In genomic region chr2:166487688-166488087, GRCm38 (mm10) we compare ENCODE assay signal across 9 mouse cellular contexts.
DNase-seq lines count a peak whose midpoint lies in the region; ATAC-seq lines count a peak whose summit lies in the region.
"Had no signal": no experiment of that assay in that cellular context is flagged by ENCODE, and none has a peak within 500 bp of the region (broad histone marks: within the 10 kb centered on the region; RNA-seq: fewer than 3 reads in every experiment).

No protein-coding gene starts in this region.

- H3K27ac ChIP-seq in heart, embryonic 16.5 days (ENCODE audit: low read length) = no peak overlapping the region
- no peak overlapping the region for H3K27ac ChIP-seq in neural tube, embryonic 11.5 days (ENCODE audit: low read depth, low read length)
- no peak overlapping the region for H3K27ac ChIP-seq in neural tube, embryonic 15.5 days (replicated peaks)
- 0 out of 2 replicates have a peak overlapping the region, but pooled peaks have one; percentile 14 for H3K27ac ChIP-seq in limb, embryonic 11.5 days (replicated peaks; ENCODE audit: low read depth, low read length)

- H3K4me3 ChIP-seq in heart, embryonic 16.5 days (ENCODE audit: low read length) = no peak overlapping the region
- H3K4me3 ChIP-seq in neural tube, embryonic 11.5 days (ENCODE audit: low read depth, low read length) = no peak overlapping the region
- no peak overlapping the region for H3K4me3 ChIP-seq in neural tube, embryonic 15.5 days (replicated peaks)
- H3K4me3 ChIP-seq in limb, embryonic 11.5 days (ENCODE audit: low read depth, low read length) = no peak overlapping the region

- peaks cover 26% of the 10 kb centered on the region for H3K4me1 ChIP-seq in heart, embryonic 16.5 days (ENCODE audit: control insufficient read depth, insufficient read depth, low read length)
- peaks cover 54% of the 10 kb centered on the region for H3K4me1 ChIP-seq in neural tube, embryonic 11.5 days (ENCODE audit: control insufficient read depth, insufficient read depth, low read length)
- peaks cover 31% of the 10 kb centered on the region for H3K4me1 ChIP-seq in neural tube, embryonic 15.5 days
- H3K4me1 ChIP-seq in limb, embryonic 11.5 days (ENCODE audit: control insufficient read depth, insufficient read depth, low read length) = peaks cover 34% of the 10 kb centered on the region

- WGBS in heart, embryonic 16.5 days = 79% methylated on average over 15 of the region's 15 CpGs
- 88% methylated on average over 15 of the region's 15 CpGs for WGBS in neural tube, embryonic 11.5 days
- 79% methylated on average over 15 of the region's 15 CpGs for WGBS in neural tube, embryonic 15.5 days
- WGBS in limb, embryonic 11.5 days = 93% methylated on average over 15 of the region's 15 CpGs

- no peaks in the 10 kb centered on the region for H3K27me3 ChIP-seq in heart, embryonic 16.5 days (ENCODE audit: control insufficient read depth, insufficient read depth, low read length)
- H3K27me3 ChIP-seq in neural tube, embryonic 11.5 days (ENCODE audit: control insufficient read depth, insufficient read depth, low read length) = no peaks in the 10 kb centered on the region
- no peaks in the 10 kb centered on the region for H3K27me3 ChIP-seq in neural tube, embryonic 15.5 days (replicated peaks)
- H3K27me3 ChIP-seq in limb, embryonic 11.5 days (ENCODE audit: control insufficient read depth, insufficient read depth, low read length) = no peaks in the 10 kb centered on the region

- H3K36me3 ChIP-seq in heart, embryonic 16.5 days (ENCODE audit: control insufficient read depth, insufficient read depth) = no peaks in the 10 kb centered on the region
- no peaks in the 10 kb centered on the region for H3K36me3 ChIP-seq in neural tube, embryonic 11.5 days (ENCODE audit: control insufficient read depth, insufficient read depth, low read length)
- no peaks in the 10 kb centered on the region for H3K36me3 ChIP-seq in neural tube, embryonic 15.5 days
- no peaks in the 10 kb centered on the region for H3K36me3 ChIP-seq in limb, embryonic 11.5 days (ENCODE audit: control insufficient read depth, insufficient read depth, low read length)
- H3K36me3 ChIP-seq: G1E had no signal

- intact Hi-C loops in heart, postnatal 25 days (cut with DNase I) = no loop called here

- no peaks in the 10 kb centered on the region for H3K9me3 ChIP-seq in heart, embryonic 16.5 days (replicated peaks; ENCODE audit: control insufficient read depth, low read length)
- H3K9me3 ChIP-seq in neural tube, embryonic 11.5 days (ENCODE audit: control insufficient read depth, low read length) = no peaks in the 10 kb centered on the region
- H3K9me3 ChIP-seq in neural tube, embryonic 15.5 days (replicated peaks) = no peaks in the 10 kb centered on the region
- H3K9me3 ChIP-seq in limb, embryonic 11.5 days (ENCODE audit: control insufficient read depth, low read length) = no peaks in the 10 kb centered on the region

- no peak overlapping the region for H3K4me2 ChIP-seq in heart, embryonic 16.5 days (ENCODE audit: low read depth, low read length)
- H3K4me2 ChIP-seq in neural tube, embryonic 11.5 days (ENCODE audit: low read depth) = no peak overlapping the region
- H3K4me2 ChIP-seq in neural tube, embryonic 15.5 days = no peak overlapping the region
- no peak overlapping the region for H3K4me2 ChIP-seq in limb, embryonic 11.5 days (ENCODE audit: low read depth, severe bottlenecking)

- H3K9ac ChIP-seq in heart, embryonic 16.5 days (ENCODE audit: low read length) = 0 out of 2 replicates have a peak overlapping the region, but pooled peaks have one; percentile 14
- no peak overlapping the region for H3K9ac ChIP-seq in neural tube, embryonic 11.5 days (ENCODE audit: low read length)
- H3K9ac ChIP-seq in neural tube, embryonic 15.5 days (replicated peaks) = no peak overlapping the region
- H3K9ac ChIP-seq in limb, embryonic 11.5 days (ENCODE audit: low read length) = no peak overlapping the region

- peak; percentile 41; the same call in 1 of the 2 replicates for ATAC-seq in heart, embryonic 16.5 days (replicated peaks; ENCODE audit: extremely low read depth, insufficient read depth, low FRiP score)
- ATAC-seq in neural tube, embryonic 11.5 days (ENCODE audit: insufficient read depth, low FRiP score, low TSS enrichment) = 0 out of 2 replicates have a peak, but pooled peaks have one; percentile 8
- no peak for ATAC-seq in neural tube, embryonic 15.5 days (ENCODE audit: low FRiP score)
- no peak for ATAC-seq in limb, embryonic 11.5 days (ENCODE audit: insufficient number of reproducible peaks, low FRiP score, low TSS enrichment, low read depth)
- no peak for ATAC-seq in cerebellum, adult (ENCODE audit: insufficient number of reproducible peaks, low FRiP score, low TSS enrichment)

- no peak for DNase-seq in heart, postnatal 25 days (ENCODE audit: low spot score)
- DNase-seq in neural tube, embryonic 11.5 days (ENCODE audit: low spot score) = no peak
- DNase-seq in brain, adult 2 months (ENCODE audit: low read depth, low spot score) = peak; percentile 37
- DNase-seq in limb, embryonic 11.5 days (ENCODE audit: low spot score) = no peak
- DNase-seq in urinary bladder, adult 2 months (ENCODE audit: low spot score) = no peak

Comparison
In these comparisons a context has a peak if more than half of its experiments do, and no peak if none do; other contexts are left out.
1. ATAC-seq: peak in heart, embryonic 16.5 days (single experiment) and neural tube, embryonic 11.5 days (single experiment); none in neural tube, embryonic 15.5 days (single experiment), limb, embryonic 11.5 days (single experiment) and cerebellum, adult (single experiment).